Mouse (Mus musculus): ENCODE results near the gene Atg14. TPM values are rescaled to one million over a fixed set of nuclear protein-coding genes. Genes with fewer than 3 reads are reported as not detected.

Atg14 gene
- polyA plus RNA-seq, 1 experiment: 4.2 TPM

GRCm38 (mm10) chr14:47572707-47573106 is 2.3 kb upstream of the Atg14 start:
- Histone ChIP-seq H3ac (ENCODE audit: control insufficient read depth, insufficient read length) (no peak overlapping the region), H3K79me2 (ENCODE audit: control insufficient read depth, insufficient read depth) (peaks cover under 1% of the 10 kb centered on the region), H3K27me3 (ENCODE audit: control insufficient read depth, insufficient read depth, insufficient read length) (no peaks in the 10 kb centered on the region), H3K36me3 (ENCODE audit: control insufficient read depth, insufficient read depth) (no peaks in the 10 kb centered on the region), H3K4me2 (ENCODE audit: low read depth) (no peak overlapping the region), H3K4me3 (no peak overlapping the region)
- TF ChIP-seq MYOD1 (IDR thresholded peaks at IDR 0.05; ENCODE audit: control insufficient read depth in 1 of 3, insufficient read length in 2 of 3, low read depth in 2 of 3): no peak
- no peak for TF ChIP-seq E2F4 (IDR thresholded peaks at IDR 0.05; ENCODE audit: insufficient read depth)
- no peak for TF ChIP-seq POLR2A (IDR thresholded peaks at IDR 0.05; ENCODE audit: insufficient read length, low read depth)

DNA sequence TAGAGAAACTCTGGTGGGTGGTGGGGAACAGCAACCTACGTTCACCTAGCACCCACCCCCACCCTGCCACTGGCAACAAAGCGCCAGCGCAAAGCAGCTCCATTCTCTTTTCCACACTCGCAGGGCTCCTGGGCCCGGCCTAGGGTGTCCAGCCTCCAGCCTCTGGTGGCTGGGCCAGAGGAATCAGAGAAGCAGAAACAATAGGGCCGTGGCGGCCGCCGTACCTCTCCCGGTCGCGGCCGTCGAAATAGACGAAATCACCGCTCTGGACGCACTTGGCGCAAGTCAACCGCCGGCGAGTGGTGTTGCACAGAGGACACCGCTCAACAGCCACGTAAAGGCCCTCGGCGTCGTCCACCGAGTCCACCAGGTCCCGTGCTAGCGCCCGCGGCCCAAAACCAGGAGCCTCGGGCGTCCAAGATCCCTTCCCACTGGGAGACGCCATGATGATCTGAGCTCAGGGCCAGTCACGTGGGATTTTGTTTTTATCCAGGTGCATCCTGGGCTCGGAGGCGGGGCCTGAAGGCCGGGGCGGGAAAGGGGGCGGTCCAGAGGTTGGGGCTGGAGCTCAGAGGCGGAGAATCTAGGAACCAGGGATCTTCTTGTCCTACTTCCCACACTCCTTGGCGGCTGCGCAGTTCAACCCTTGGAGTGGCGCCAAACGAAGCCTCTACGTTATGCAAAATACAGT is 2.3 kb downstream of the Atg14 start:
- H3K36me3 ChIP-seq (ENCODE audit: control insufficient read depth, insufficient read depth): no peaks in the 10 kb centered on the region
- H3K27me3 ChIP-seq (ENCODE audit: control insufficient read depth, insufficient read depth, insufficient read length): no peaks in the 10 kb centered on the region
- peak overlapping the region; percentile 94 for H3K4me2 ChIP-seq (ENCODE audit: low read depth)
- H3ac ChIP-seq (ENCODE audit: control insufficient read depth, insufficient read length): no peak overlapping the region
- peak overlapping the region; percentile 67 for H3K4me3 ChIP-seq
- H3K79me2 ChIP-seq (ENCODE audit: control insufficient read depth, insufficient read depth): peaks cover 12% of the 10 kb centered on the region
- TF ChIP-seq MYOG (IDR thresholded peaks at IDR 0.05; ENCODE audit: control insufficient read depth in 1 of 3, insufficient read depth in 1 of 3, insufficient read length in 2 of 3, low read depth in 2 of 3) (no peak), CEBPB (IDR thresholded peaks at IDR 0.05; ENCODE audit: insufficient read depth, poor library complexity, severe bottlenecking) (no peak), MYOD1 (IDR thresholded peaks at IDR 0.05; ENCODE audit: control insufficient read depth in 1 of 3, insufficient read length in 2 of 3, low read depth in 2 of 3) (no peak), E2F4 (IDR thresholded peaks at IDR 0.05; ENCODE audit: insufficient read depth) (no peak), POLR2AphosphoS2 (IDR thresholded peaks at IDR 0.05; ENCODE audit: insufficient read length, low read depth) (peak; percentile 36), USF1 (IDR thresholded peaks at IDR 0.05; ENCODE audit: low read depth) (peak; percentile 96), POLR2A (IDR thresholded peaks at IDR 0.05; ENCODE audit: insufficient read length, low read depth) (peak; percentile 38), MAX (IDR thresholded peaks at IDR 0.05; ENCODE audit: low read depth) (peak; percentile 31), REST (IDR thresholded peaks at IDR 0.05; ENCODE audit: insufficient read depth, insufficient read length) (no peak), TCF12 (IDR thresholded peaks at IDR 0.05; ENCODE audit: insufficient read depth, poor library complexity, severe bottlenecking) (no peak)

DNA sequence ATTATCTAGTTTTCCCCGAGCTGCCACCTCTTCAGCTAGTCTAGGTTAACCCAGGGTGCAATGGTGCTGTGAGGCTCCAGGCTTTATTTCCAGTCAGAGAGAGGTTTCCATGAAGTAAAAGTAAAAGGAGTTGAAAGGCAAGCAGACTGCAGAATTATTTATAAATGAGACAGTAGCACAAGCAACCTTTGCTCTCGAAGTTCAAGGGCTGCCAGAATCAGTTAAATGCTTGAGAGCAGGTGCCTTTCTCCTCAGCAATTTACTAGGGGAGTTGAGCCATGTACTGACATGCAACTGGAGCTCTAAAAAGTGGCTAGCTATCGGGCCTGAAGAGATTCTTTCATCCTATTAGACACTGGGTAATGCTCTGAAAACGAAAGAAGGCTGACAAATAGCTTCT is 7.3 kb downstream of the Atg14 start:
- no peak overlapping the region for H3ac ChIP-seq (ENCODE audit: control insufficient read depth, insufficient read length)
- no peaks in the 10 kb centered on the region for H3K36me3 ChIP-seq (ENCODE audit: control insufficient read depth, insufficient read depth)
- no peak overlapping the region for H3K4me3 ChIP-seq
- TF ChIP-seq MAX (IDR thresholded peaks at IDR 0.05; ENCODE audit: low read depth) (no peak), POLR2A (IDR thresholded peaks at IDR 0.05; ENCODE audit: insufficient read length, low read depth) (no peak), E2F4 (IDR thresholded peaks at IDR 0.05; ENCODE audit: insufficient read depth) (no peak), POLR2AphosphoS2 (IDR thresholded peaks at IDR 0.05; ENCODE audit: insufficient read length, low read depth) (no peak), REST (IDR thresholded peaks at IDR 0.05; ENCODE audit: insufficient read depth, insufficient read length) (no peak), CEBPB (IDR thresholded peaks at IDR 0.05; ENCODE audit: insufficient read depth, poor library complexity, severe bottlenecking) (no peak), SRF (IDR thresholded peaks at IDR 0.05; ENCODE audit: control insufficient read depth, insufficient read length, low read depth) (no peak)
- no peaks in the 10 kb centered on the region for H3K27me3 ChIP-seq (ENCODE audit: control insufficient read depth, insufficient read depth, insufficient read length)
- no peak overlapping the region for H3K4me2 ChIP-seq (ENCODE audit: low read depth)
- peaks cover 12% of the 10 kb centered on the region for H3K79me2 ChIP-seq (ENCODE audit: control insufficient read depth, insufficient read depth)

GRCm38 (mm10) chr14:47562530-47562929 is 7.9 kb downstream of the Atg14 start:
- Histone ChIP-seq H3K27me3 (ENCODE audit: control insufficient read depth, insufficient read depth, insufficient read length) (no peaks in the 10 kb centered on the region), H3K79me2 (ENCODE audit: control insufficient read depth, insufficient read depth) (peaks cover 10% of the 10 kb centered on the region), H3K4me3 (no peak overlapping the region), H3ac (ENCODE audit: control insufficient read depth, insufficient read length) (no peak overlapping the region), H3K36me3 (ENCODE audit: control insufficient read depth, insufficient read depth) (no peaks in the 10 kb centered on the region), H3K4me2 (ENCODE audit: low read depth) (no peak overlapping the region)
- TF ChIP-seq USF1 (IDR thresholded peaks at IDR 0.05; ENCODE audit: low read depth) (no peak), CEBPB (IDR thresholded peaks at IDR 0.05; ENCODE audit: insufficient read depth, poor library complexity, severe bottlenecking) (no peak)

GRCm38 (mm10) chr14:47560714-47561113 is 9.7 kb downstream of the Atg14 start:
- TF ChIP-seq SRF (IDR thresholded peaks at IDR 0.05; ENCODE audit: control insufficient read depth, insufficient read length, low read depth) (no peak), TCF12 (IDR thresholded peaks at IDR 0.05; ENCODE audit: insufficient read depth, poor library complexity, severe bottlenecking) (no peak), MYOG (IDR thresholded peaks at IDR 0.05; ENCODE audit: control insufficient read depth in 1 of 3, insufficient read depth in 1 of 3, insufficient read length in 2 of 3, low read depth in 2 of 3) (no peak)
- Histone ChIP-seq H3K4me3 (no peak overlapping the region), H3K36me3 (ENCODE audit: control insufficient read depth, insufficient read depth) (peaks cover 6% of the 10 kb centered on the region), H3K4me2 (ENCODE audit: low read depth) (no peak overlapping the region), H3ac (ENCODE audit: control insufficient read depth, insufficient read length) (no peak overlapping the region), H3K79me2 (ENCODE audit: control insufficient read depth, insufficient read depth) (no peaks in the 10 kb centered on the region), H3K27me3 (ENCODE audit: control insufficient read depth, insufficient read depth, insufficient read length) (no peaks in the 10 kb centered on the region)

GRCm38 (mm10) chr14:47555225-47555624 is 15.2 kb downstream of the Atg14 start:
- TF ChIP-seq CEBPB (IDR thresholded peaks at IDR 0.05; ENCODE audit: insufficient read depth, poor library complexity, severe bottlenecking) (no peak), SRF (IDR thresholded peaks at IDR 0.05; ENCODE audit: control insufficient read depth, insufficient read length, low read depth) (no peak), MYOD1 (IDR thresholded peaks at IDR 0.05; ENCODE audit: control insufficient read depth in 1 of 3, insufficient read length in 2 of 3, low read depth in 2 of 3) (no peak), TCF12 (IDR thresholded peaks at IDR 0.05; ENCODE audit: insufficient read depth, poor library complexity, severe bottlenecking) (no peak), REST (IDR thresholded peaks at IDR 0.05; ENCODE audit: insufficient read depth, insufficient read length) (no peak), TCF3 (IDR thresholded peaks at IDR 0.05; ENCODE audit: insufficient read length, low read depth) (no peak), USF1 (IDR thresholded peaks at IDR 0.05; ENCODE audit: low read depth) (no peak), POLR2AphosphoS2 (IDR thresholded peaks at IDR 0.05; ENCODE audit: insufficient read length, low read depth) (no peak), MAX (IDR thresholded peaks at IDR 0.05; ENCODE audit: low read depth) (no peak), MYOG (IDR thresholded peaks at IDR 0.05; ENCODE audit: control insufficient read depth in 1 of 3, insufficient read depth in 1 of 3, insufficient read length in 2 of 3, low read depth in 2 of 3) (no peak), E2F4 (IDR thresholded peaks at IDR 0.05; ENCODE audit: insufficient read depth) (no peak)
- Histone ChIP-seq H3K36me3 (ENCODE audit: control insufficient read depth, insufficient read depth) (peaks cover 9% of the 10 kb centered on the region), H3K79me2 (ENCODE audit: control insufficient read depth, insufficient read depth) (no peaks in the 10 kb centered on the region), H3K27me3 (ENCODE audit: control insufficient read depth, insufficient read depth, insufficient read length) (no peaks in the 10 kb centered on the region), H3ac (ENCODE audit: control insufficient read depth, insufficient read length) (no peak overlapping the region), H3K4me3 (no peak overlapping the region), H3K4me2 (ENCODE audit: low read depth) (no peak overlapping the region)

Data from myocyte (in vitro differentiated cells).